Mouse (Mus musculus): Measurements from ENCODE around the gene Dis3l. TPM values are rescaled to one million over a fixed set of nuclear protein-coding genes. Genes with fewer than 3 reads are reported as not detected.
A peak's percentile ranks its signal among the peaks of the same experiment; 100 is the strongest.

Dis3l gene
- polyA plus RNA-seq, 1 experiment from 2014 or later: 6.9 TPM

- Histone ChIP-seq H3K27me3 (ENCODE audit: control insufficient read depth, insufficient read depth, low read length) (no peaks in the 10 kb centered on the region), H3K36me3 (ENCODE audit: control insufficient read depth, insufficient read depth, low read length) (no peaks in the 10 kb centered on the region), H3K9ac (ENCODE audit: low read length) (no peak overlapping the region), H3K27ac (replicated peaks) (no peak overlapping the region), H3K4me3 (ENCODE audit: low read depth, low read length) (no peak overlapping the region), H3K9me3 (ENCODE audit: control insufficient read depth, low read length) (no peaks in the 10 kb centered on the region), H3K4me1 (replicated peaks; ENCODE audit: control insufficient read depth, insufficient read depth) (no peaks in the 10 kb centered on the region), H3K4me2 (replicated peaks; ENCODE audit: low read depth) (no peak overlapping the region)
- 73% methylated on average over 2 of the region's 2 CpGs for WGBS
- TF ChIP-seq EP300 (optimal IDR thresholded peaks at IDR 0.05) (no peak), CTCF (IDR thresholded peaks at IDR 0.05; ENCODE audit: low read depth) (no peak)
- ATAC-seq (ENCODE audit: low FRiP score, low TSS enrichment) (no peak), DNase-seq (ENCODE audit: low spot score) (no peak)
Measured at GRCm38 (mm10) chr9:64376380-64376779, 35.3 kb upstream of the Dis3l start.

DNA sequence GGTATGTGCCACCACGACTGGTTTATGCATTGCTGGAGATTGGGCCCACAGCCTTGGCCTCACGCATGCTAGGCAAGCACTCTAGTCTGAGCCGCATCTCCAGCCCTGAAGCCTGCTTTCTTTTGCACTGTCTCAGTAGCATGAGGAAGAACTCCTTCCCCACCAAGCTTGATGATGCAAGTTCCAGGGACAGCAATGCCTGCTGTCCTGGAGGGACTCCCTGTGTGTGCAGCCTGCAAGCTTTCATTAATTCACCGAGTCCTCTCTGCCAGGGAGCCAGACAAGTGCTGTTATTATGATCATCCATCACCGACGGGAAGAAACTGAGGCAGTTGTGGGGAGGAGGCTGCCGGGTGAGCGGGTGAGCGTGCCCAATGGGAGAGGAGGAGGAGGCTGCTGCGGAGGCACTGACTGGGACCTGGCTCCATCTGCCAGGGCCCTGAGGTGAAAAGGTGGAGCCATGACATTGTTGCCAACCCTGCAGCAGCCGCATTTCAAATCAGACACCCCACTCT lies 30.3 kb upstream of the Dis3l start:
- H3K4me1 ChIP-seq (replicated peaks; ENCODE audit: control insufficient read depth, insufficient read depth): no peaks in the 10 kb centered on the region
- WGBS: 41% methylated on average over 11 of the region's 11 CpGs
- no peak overlapping the region for H3K27ac ChIP-seq (replicated peaks)
- H3K4me2 ChIP-seq (replicated peaks; ENCODE audit: low read depth): no peak overlapping the region
- no peak overlapping the region for H3K9ac ChIP-seq (ENCODE audit: low read length)
- H3K36me3 ChIP-seq (ENCODE audit: control insufficient read depth, insufficient read depth, low read length): no peaks in the 10 kb centered on the region
- DNase-seq (ENCODE audit: low spot score): no peak
- no peaks in the 10 kb centered on the region for H3K9me3 ChIP-seq (ENCODE audit: control insufficient read depth, low read length)
- TF ChIP-seq EP300 (optimal IDR thresholded peaks at IDR 0.05) (no peak), CTCF (IDR thresholded peaks at IDR 0.05; ENCODE audit: low read depth) (no peak)
- ATAC-seq (ENCODE audit: low FRiP score, low TSS enrichment): no peak
- H3K27me3 ChIP-seq (ENCODE audit: control insufficient read depth, insufficient read depth, low read length): no peaks in the 10 kb centered on the region
- no peak overlapping the region for H3K4me3 ChIP-seq (ENCODE audit: low read depth, low read length)

DNA sequence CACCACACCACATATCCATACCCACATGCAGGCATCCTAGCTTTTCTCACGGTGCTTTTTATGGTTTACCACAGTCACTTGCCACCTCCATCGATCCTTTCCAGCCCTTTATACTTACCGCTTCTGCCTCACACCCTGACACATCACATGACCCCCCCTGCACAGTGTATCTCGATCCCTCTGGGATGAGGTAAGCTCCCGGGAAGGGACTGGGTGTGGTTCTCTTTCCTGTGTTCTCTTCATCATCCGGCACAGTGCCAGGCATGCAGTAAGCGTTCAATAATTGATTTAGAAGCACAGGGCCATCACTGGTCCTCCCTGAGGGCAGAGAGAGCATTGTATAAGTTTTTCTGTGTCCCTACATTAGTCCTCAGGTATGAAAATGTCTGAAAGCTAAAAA lies 28.8 kb upstream of the Dis3l start:
- TF ChIP-seq CTCF (IDR thresholded peaks at IDR 0.05; ENCODE audit: low read depth): no peak
- no peak for TF ChIP-seq EP300 (optimal IDR thresholded peaks at IDR 0.05)
- Histone ChIP-seq H3K4me3 (ENCODE audit: low read depth, low read length) (no peak overlapping the region), H3K9ac (ENCODE audit: low read length) (no peak overlapping the region), H3K27ac (replicated peaks) (no peak overlapping the region), H3K36me3 (ENCODE audit: control insufficient read depth, insufficient read depth, low read length) (no peaks in the 10 kb centered on the region), H3K9me3 (ENCODE audit: control insufficient read depth, low read length) (no peaks in the 10 kb centered on the region), H3K4me2 (replicated peaks; ENCODE audit: low read depth) (no peak overlapping the region), H3K27me3 (ENCODE audit: control insufficient read depth, insufficient read depth, low read length) (no peaks in the 10 kb centered on the region), H3K4me1 (replicated peaks; ENCODE audit: control insufficient read depth, insufficient read depth) (no peaks in the 10 kb centered on the region)
- ATAC-seq (ENCODE audit: low FRiP score, low TSS enrichment) (no peak), DNase-seq (ENCODE audit: low spot score) (no peak)
- 36% methylated on average over 7 of the region's 7 CpGs for WGBS

- Histone ChIP-seq H3K9ac (ENCODE audit: low read length) (no peak overlapping the region), H3K4me1 (replicated peaks; ENCODE audit: control insufficient read depth, insufficient read depth) (no peaks in the 10 kb centered on the region), H3K27ac (replicated peaks) (no peak overlapping the region), H3K4me2 (replicated peaks; ENCODE audit: low read depth) (no peak overlapping the region), H3K27me3 (ENCODE audit: control insufficient read depth, insufficient read depth, low read length) (no peaks in the 10 kb centered on the region), H3K9me3 (ENCODE audit: control insufficient read depth, low read length) (no peaks in the 10 kb centered on the region), H3K36me3 (ENCODE audit: control insufficient read depth, insufficient read depth, low read length) (no peaks in the 10 kb centered on the region), H3K4me3 (ENCODE audit: low read depth, low read length) (no peak overlapping the region)
- ATAC-seq (ENCODE audit: low FRiP score, low TSS enrichment) (no peak), DNase-seq (ENCODE audit: low spot score) (no peak)
- WGBS: 89% methylated on average over 9 of the region's 9 CpGs
- no peak for TF ChIP-seq EP300 (optimal IDR thresholded peaks at IDR 0.05)
- no peak for TF ChIP-seq CTCF (IDR thresholded peaks at IDR 0.05; ENCODE audit: low read depth)
Measured at GRCm38 (mm10) chr9:64361231-64361950, 20.3 kb upstream of the Dis3l start.

- no peak for ATAC-seq (ENCODE audit: low FRiP score, low TSS enrichment)
- Histone ChIP-seq H3K4me1 (replicated peaks; ENCODE audit: control insufficient read depth, insufficient read depth) (no peaks in the 10 kb centered on the region), H3K4me2 (replicated peaks; ENCODE audit: low read depth) (no peak overlapping the region), H3K4me3 (ENCODE audit: low read depth, low read length) (no peak overlapping the region), H3K9me3 (ENCODE audit: control insufficient read depth, low read length) (no peaks in the 10 kb centered on the region), H3K36me3 (ENCODE audit: control insufficient read depth, insufficient read depth, low read length) (no peaks in the 10 kb centered on the region), H3K9ac (ENCODE audit: low read length) (no peak overlapping the region), H3K27me3 (ENCODE audit: control insufficient read depth, insufficient read depth, low read length) (no peaks in the 10 kb centered on the region), H3K27ac (replicated peaks) (no peak overlapping the region)
- TF ChIP-seq CTCF (IDR thresholded peaks at IDR 0.05; ENCODE audit: low read depth) (no peak), EP300 (optimal IDR thresholded peaks at IDR 0.05) (no peak)
- WGBS: 80% methylated on average over 7 of the region's 7 CpGs
- DNase-seq (ENCODE audit: low spot score): no peak
Measured at GRCm38 (mm10) chr9:64355627-64356026, 14.5 kb upstream of the Dis3l start.

DNA sequence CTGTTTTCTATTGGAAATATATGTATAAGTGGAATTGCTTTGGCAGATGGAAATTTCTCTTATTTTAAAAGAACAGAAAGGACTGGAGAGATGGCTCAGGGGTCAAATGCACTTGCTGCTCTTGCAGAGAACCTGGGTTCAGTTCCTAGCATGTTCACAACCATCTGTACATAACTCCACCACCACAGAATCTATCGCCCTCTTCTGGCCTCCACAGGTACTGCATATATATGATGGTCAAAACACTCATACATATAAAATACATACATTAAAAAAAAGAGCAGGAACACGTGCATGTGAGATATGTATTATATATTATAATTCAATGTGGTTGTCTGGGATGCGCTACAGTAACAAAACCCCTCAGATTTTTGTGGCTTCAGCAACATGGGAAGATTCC lies 10.1 kb upstream of the Dis3l start:
- Histone ChIP-seq H3K4me3 (ENCODE audit: low read depth, low read length) (no peak overlapping the region), H3K9ac (ENCODE audit: low read length) (no peak overlapping the region), H3K4me1 (replicated peaks; ENCODE audit: control insufficient read depth, insufficient read depth) (no peaks in the 10 kb centered on the region), H3K27ac (replicated peaks) (no peak overlapping the region), H3K27me3 (ENCODE audit: control insufficient read depth, insufficient read depth, low read length) (no peaks in the 10 kb centered on the region), H3K36me3 (ENCODE audit: control insufficient read depth, insufficient read depth, low read length) (no peaks in the 10 kb centered on the region), H3K4me2 (replicated peaks; ENCODE audit: low read depth) (no peak overlapping the region), H3K9me3 (ENCODE audit: control insufficient read depth, low read length) (no peaks in the 10 kb centered on the region)
- TF ChIP-seq CTCF (IDR thresholded peaks at IDR 0.05; ENCODE audit: low read depth) (peak; percentile 72), EP300 (optimal IDR thresholded peaks at IDR 0.05) (no peak)
- DNase-seq (ENCODE audit: low spot score) (no peak), ATAC-seq (ENCODE audit: low FRiP score, low TSS enrichment) (no peak)
- WGBS: 43% methylated on average over 3 of the region's 3 CpGs
